Mouse (Mus musculus): ENCODE results near the gene Ppp5c. TPM values are rescaled to one million over a fixed set of nuclear protein-coding genes. Genes with fewer than 3 reads are reported as not detected.
A peak's percentile ranks its signal among the peaks of the same experiment; 100 is the strongest.

Ppp5c gene
- total and polyA plus RNA-seq, 3 experiments, result 125 to 223 (median 128) TPM

- TF ChIP-seq POLR2AphosphoS2 (IDR thresholded peaks at IDR 0.05; ENCODE audit: low read depth, low read length), result no peak
- TF ChIP-seq IRF4 (IDR thresholded peaks at IDR 0.05; ENCODE audit: low read depth, low read length), result no peak
- TF ChIP-seq MYC (IDR thresholded peaks at IDR 0.05; ENCODE audit: low read depth, low read length), result peak; percentile 94
- no peak for TF ChIP-seq JUND (conservative IDR thresholded peaks at IDR 0.05; ENCODE audit: low read depth, low read length)
- no peak for TF ChIP-seq EP300 (IDR thresholded peaks at IDR 0.05; ENCODE audit: low read length)
- no peak for TF ChIP-seq SMC3 (IDR thresholded peaks at IDR 0.05; ENCODE audit: low read depth, low read length)
- no peak for TF ChIP-seq ZNF384 (IDR thresholded peaks at IDR 0.05; ENCODE audit: low read depth, low read length)
- peak; percentile 94 for TF ChIP-seq MAX (IDR thresholded peaks at IDR 0.05; ENCODE audit: low read length)
- TF ChIP-seq ELF1 (IDR thresholded peaks at IDR 0.05; ENCODE audit: low read depth, low read length), result no peak
- TF ChIP-seq USF2 (conservative IDR thresholded peaks at IDR 0.05; ENCODE audit: low read depth, low read length), result no peak
- TF ChIP-seq SIN3A (IDR thresholded peaks at IDR 0.05; ENCODE audit: low read length), result no peak; the same call in 1 of the 2 replicates
- TF ChIP-seq CTCF (conservative IDR thresholded peaks at IDR 0.05 in 1 of 2, IDR thresholded peaks at IDR 0.05 in 1 of 2; ENCODE audit: low read depth in 2 of 2, low read length in 2 of 2), result no peak
- TF ChIP-seq NRF1 (IDR thresholded peaks at IDR 0.05; ENCODE audit: low read depth, low read length), result no peak
- TF ChIP-seq ZC3H11A (IDR thresholded peaks at IDR 0.05; ENCODE audit: low read depth, low read length), result no peak
- no peak for TF ChIP-seq RCOR1 (conservative IDR thresholded peaks at IDR 0.05; ENCODE audit: low read depth, low read length)
- TF ChIP-seq TBP (conservative IDR thresholded peaks at IDR 0.05; ENCODE audit: low read depth, low read length), result no peak
- no peak for TF ChIP-seq CHD2 (IDR thresholded peaks at IDR 0.05; ENCODE audit: low read length)
- no peak for TF ChIP-seq TCF12 (IDR thresholded peaks at IDR 0.05; ENCODE audit: low read depth, low read length)
- TF ChIP-seq MXI1 (IDR thresholded peaks at IDR 0.05; ENCODE audit: low read depth, low read length), result peak; percentile 92
Observed at GRCm38 (mm10) chr7:17024814-17025504, 2.8 kb downstream of the Ppp5c start (continued).

- H3K9me3 ChIP-seq (replicated peaks; ENCODE audit: low read length), result no peaks in the 10 kb centered on the region
- H3K36me3 ChIP-seq (replicated peaks in 1 of 2; ENCODE audit: control insufficient read depth in 1 of 2, insufficient read depth in 1 of 2, low read length in 1 of 2), result peaks cover 46 to 57% of the 10 kb centered on the region in 2 experiments
- peak overlapping the region; percentile 95 for H3K4me2 ChIP-seq (ENCODE audit: insufficient read depth, low read depth, poor library complexity, severe bottlenecking)
- peaks cover 65% of the 10 kb centered on the region for H3K79me2 ChIP-seq (replicated peaks; ENCODE audit: control insufficient read depth, extremely low read depth, insufficient read depth, poor library complexity, severe bottlenecking)
- H3K27me3 ChIP-seq (replicated peaks), result peaks cover 3% of the 10 kb centered on the region
- peaks cover 20 to 61% of the 10 kb centered on the region in 2 experiments for H3K4me1 ChIP-seq (ENCODE audit: control insufficient read depth in 1 of 2, insufficient read depth in 2 of 2)
- in situ Hi-C loops (cut with MboI; ENCODE audit: low pct_ligation_motif_present, low pct_unique_long_range_greater_than_20kb, low sequenced_read_pairs), result no loop called here
- peak overlapping the region; percentile 50 to 94 (median 80) for H3K4me3 ChIP-seq (replicated peaks in 1 of 3; ENCODE audit: low read depth in 2 of 3, low read length in 2 of 3, poor library complexity in 1 of 3)
- peak overlapping the region; percentile 47; the same call in 1 of the 2 replicates for H3K9ac ChIP-seq (ENCODE audit: insufficient read depth, low read depth)
- DNase-seq (ENCODE audit: extremely low read depth), result no peak
- no peak for TF ChIP-seq JUND (conservative IDR thresholded peaks at IDR 0.05; ENCODE audit: low read depth, low read length)
- TF ChIP-seq PAX5 (IDR thresholded peaks at IDR 0.05; ENCODE audit: low read length), result no peak
- no peak for TF ChIP-seq MEF2A (IDR thresholded peaks at IDR 0.05; ENCODE audit: borderline replicate concordance, low read depth, low read length)
- no peak for TF ChIP-seq TBP (conservative IDR thresholded peaks at IDR 0.05; ENCODE audit: low read depth, low read length)
- no peak for TF ChIP-seq MYC (IDR thresholded peaks at IDR 0.05; ENCODE audit: low read depth, low read length)
- no peak for TF ChIP-seq NELFE (IDR thresholded peaks at IDR 0.05; ENCODE audit: low read depth, low read length)
- TF ChIP-seq SIN3A (IDR thresholded peaks at IDR 0.05; ENCODE audit: low read length), result no peak
- TF ChIP-seq ETS1 (conservative IDR thresholded peaks at IDR 0.05; ENCODE audit: low read depth, low read length), result no peak
- no peak for TF ChIP-seq TCF12 (IDR thresholded peaks at IDR 0.05; ENCODE audit: low read depth, low read length)
- TF ChIP-seq MAZ (IDR thresholded peaks at IDR 0.05; ENCODE audit: low read depth, low read length), result no peak
- no peak for TF ChIP-seq E2F4 (IDR thresholded peaks at IDR 0.05; ENCODE audit: insufficient replicate concordance, low read depth, low read length)
- no peak for TF ChIP-seq POLR2AphosphoS2 (IDR thresholded peaks at IDR 0.05; ENCODE audit: low read depth, low read length)
- no peak for TF ChIP-seq JUN (IDR thresholded peaks at IDR 0.05; ENCODE audit: insufficient read depth, low read depth, low read length)
- no peak for TF ChIP-seq CHD1 (IDR thresholded peaks at IDR 0.05; ENCODE audit: low read depth, low read length)
- TF ChIP-seq KAT2A (IDR thresholded peaks at IDR 0.05; ENCODE audit: insufficient replicate concordance, low read length), result no peak
- no peak for TF ChIP-seq ELF1 (IDR thresholded peaks at IDR 0.05; ENCODE audit: low read depth, low read length)
- TF ChIP-seq RCOR1 (conservative IDR thresholded peaks at IDR 0.05; ENCODE audit: low read depth, low read length), result no peak
- TF ChIP-seq CTCF (conservative IDR thresholded peaks at IDR 0.05 in 1 of 2, IDR thresholded peaks at IDR 0.05 in 1 of 2; ENCODE audit: low read depth in 2 of 2, low read length in 2 of 2), result no peak
- TF ChIP-seq POLR2A (IDR thresholded peaks at IDR 0.05; ENCODE audit: low read depth, low read length), result no peak
- peak overlapping the region; percentile 50; the same call in 1 of the 2 replicates for H3K27ac ChIP-seq (ENCODE audit: insufficient read depth, low read depth)
- dilution Hi-C loops (cut with MboI; ENCODE audit: extremely low pct_ligation_motif_present, extremely low pct_unique_long_range_greater_than_20kb, low sequenced_read_pairs), result no loop called here
Observed at GRCm38 (mm10) chr7:17024141-17024540, 3.6 kb downstream of the Ppp5c start.
